Mouse (Mus musculus) myocyte (in vitro differentiated cells): ENCODE measurements around the gene Olfr1120. TPM values are rescaled to one million over a fixed set of nuclear protein-coding genes. Genes with fewer than 3 reads are reported as not detected.
"Not testable (repeated sequence)": the region's sequence is repeated elsewhere in the genome, so short reads cannot be mapped to it uniquely, and the experiment has no call there.

Experiments used
- H3K27me3 ChIP-seq: one replicate; pipeline ENCODE4 v1.6.1; 2011; ENCODE audit not compliant: control insufficient read depth, insufficient read depth, insufficient read length
- H3K36me3 ChIP-seq: one replicate; pipeline ENCODE4 v1.6.1; 2011; ENCODE audit not compliant: control insufficient read depth, insufficient read depth
- H3K4me2 ChIP-seq: one replicate; pipeline ENCODE4 v1.6.1; 2011; ENCODE audit warnings: low read depth, control low read depth
- H3K4me3 ChIP-seq: one replicate; pipeline ENCODE4 v1.5.1; 2011; ENCODE audit warnings: mild to moderate bottlenecking, control low read depth, moderate library complexity
- H3K79me2 ChIP-seq: one replicate; pipeline ENCODE4 v1.6.1; 2011; ENCODE audit not compliant: control insufficient read depth, insufficient read depth
- H3ac ChIP-seq: one replicate; pipeline ENCODE4 v1.6.1; 2011; ENCODE audit not compliant: control insufficient read depth, insufficient read length
- CEBPB ChIP-seq: IDR thresholded peaks from 2 replicates; pipeline ENCODE4 v1.6.1; 2011; ENCODE audit warnings: mild to moderate bottlenecking, moderate library complexity; ENCODE audit not compliant: poor library complexity, insufficient read depth, severe bottlenecking
- E2F4 ChIP-seq: IDR thresholded peaks from one replicate; pipeline ENCODE4 v1.6.1; 2011; ENCODE audit warnings: mild to moderate bottlenecking, control low read depth, moderate library complexity; ENCODE audit not compliant: insufficient read depth
- MAX ChIP-seq: IDR thresholded peaks from one replicate; pipeline ENCODE4 v1.6.1; 2011; ENCODE audit warnings: low read depth, mild to moderate bottlenecking, control low read depth
- MYOD1 ChIP-seq, 3 experiments: IDR thresholded peaks; one replicate each; pipeline ENCODE4 v1.6.1; 2011; ENCODE audit warnings: control low read depth in 2 of 3, low read depth in 2 of 3, mild to moderate bottlenecking in 2 of 3, moderate library complexity in 1 of 3; ENCODE audit not compliant: insufficient read length in 2 of 3, control insufficient read depth in 1 of 3
- MYOG ChIP-seq, 3 experiments: IDR thresholded peaks; one replicate each; pipeline ENCODE4 v1.6.1; 2011; ENCODE audit warnings: control low read depth in 2 of 3, low read depth in 2 of 3, mild to moderate bottlenecking in 2 of 3; ENCODE audit not compliant: insufficient read length in 2 of 3, control insufficient read depth in 1 of 3, insufficient read depth in 1 of 3
- POLR2A ChIP-seq: IDR thresholded peaks from one replicate; pipeline ENCODE4 v1.6.1; 2011; ENCODE audit warnings: low read depth, mild to moderate bottlenecking, control low read depth, moderate library complexity; ENCODE audit not compliant: insufficient read length
- POLR2AphosphoS2 ChIP-seq: IDR thresholded peaks from one replicate; pipeline ENCODE4 v1.6.1; 2011; ENCODE audit warnings: low read depth, control low read depth; ENCODE audit not compliant: insufficient read length
- REST ChIP-seq: IDR thresholded peaks from one replicate; pipeline ENCODE4 v1.6.1; 2011; ENCODE audit warnings: mild to moderate bottlenecking, control low read depth, moderate library complexity; ENCODE audit not compliant: insufficient read depth, insufficient read length
- SRF ChIP-seq: IDR thresholded peaks from one replicate; pipeline ENCODE4 v1.6.1; 2011; ENCODE audit warnings: low read depth; ENCODE audit not compliant: control insufficient read depth, insufficient read length
- TCF12 ChIP-seq: IDR thresholded peaks from one replicate; pipeline ENCODE4 v1.6.1; 2011; ENCODE audit warnings: mild to moderate bottlenecking, control low read depth; ENCODE audit not compliant: poor library complexity, insufficient read depth, severe bottlenecking
- TCF3 ChIP-seq: IDR thresholded peaks from one replicate; pipeline ENCODE4 v1.6.1; 2011; ENCODE audit warnings: low read depth, control low read depth; ENCODE audit not compliant: insufficient read length
- USF1 ChIP-seq: IDR thresholded peaks from one replicate; pipeline ENCODE4 v1.6.1; 2011; ENCODE audit warnings: low read depth, mild to moderate bottlenecking, control low read depth, moderate library complexity
- polyA plus RNA-seq: library from polyadenylated mRNA; unstranded; fragments of >200 nt; fragmentation: generic; extraction: Trizol; gene quantifications from one replicate; pipeline ENCODE4 v1.2.1, GENCODE M21; 2012; ENCODE audit warnings: missing spikeins

Gene Olfr1120
- polyA plus RNA-seq, 1 experiment = not detected

- Histone ChIP-seq H3K4me2 (no peak overlapping the region), H3K36me3 (no peaks in the 10 kb centered on the region), H3K27me3 (no peaks in the 10 kb centered on the region), H3K4me3 (no peak overlapping the region), H3ac (no peak overlapping the region), H3K79me2 (no peaks in the 10 kb centered on the region)
- no peak for TF ChIP-seq REST
- TF ChIP-seq MAX = no peak
- TF ChIP-seq POLR2AphosphoS2 = no peak
- TF ChIP-seq MYOG (IDR thresholded peaks at IDR 0.05; ENCODE audit: control insufficient read depth in 1 of 3, insufficient read depth in 1 of 3, insufficient read length in 2 of 3, low read depth in 2 of 3) = no peak
These were observed 29.3 kb downstream of the Olfr1120 start for GRCm38 (mm10) chr2:87383935-87384334.

DNA sequence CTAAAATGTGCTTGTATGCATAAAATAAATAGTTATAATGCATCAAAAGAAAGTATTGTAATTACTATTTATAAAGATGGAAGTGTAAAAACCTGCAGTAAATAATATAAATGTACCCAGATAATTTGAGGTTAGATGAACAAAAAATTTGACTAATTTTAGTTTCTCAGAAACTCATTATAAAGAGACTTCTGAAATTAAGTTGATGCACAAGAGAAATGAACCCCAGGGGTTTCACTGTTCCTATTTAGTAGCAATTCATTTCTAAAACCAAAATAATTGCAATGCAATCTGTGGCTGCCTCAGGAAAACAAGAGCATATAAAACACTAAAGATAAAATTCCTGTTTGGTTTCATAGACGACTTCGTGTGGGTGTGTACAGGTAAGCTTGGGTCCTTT, 30.9 kb downstream of the Olfr1120 start, which contains the start of gene Olfr1122:
TSS of gene Olfr1122 (plus strand) at position 301 of the 400 bp plus-strand sequence.
- Histone ChIP-seq H3K36me3 (no peaks in the 10 kb centered on the region), H3ac (no peak within 1 kb of the TSS), H3K4me3 (no peak within 1 kb of the TSS), H3K27me3 (no peaks in the 10 kb centered on the region), H3K79me2 (no peaks in the 10 kb centered on the region), H3K4me2 (no peak within 1 kb of the TSS)
- TF ChIP-seq REST (no peak), TCF12 (no peak), TCF3 (no peak), POLR2AphosphoS2 (no peak), MYOG (IDR thresholded peaks at IDR 0.05; ENCODE audit: control insufficient read depth in 1 of 3, insufficient read depth in 1 of 3, insufficient read length in 2 of 3, low read depth in 2 of 3) (no peak), MYOD1 (IDR thresholded peaks at IDR 0.05; ENCODE audit: control insufficient read depth in 1 of 3, insufficient read length in 2 of 3, low read depth in 2 of 3) (no peak), MAX (no peak), USF1 (no peak), POLR2A (no peak), SRF (no peak), CEBPB (no peak), E2F4 (no peak)

DNA sequence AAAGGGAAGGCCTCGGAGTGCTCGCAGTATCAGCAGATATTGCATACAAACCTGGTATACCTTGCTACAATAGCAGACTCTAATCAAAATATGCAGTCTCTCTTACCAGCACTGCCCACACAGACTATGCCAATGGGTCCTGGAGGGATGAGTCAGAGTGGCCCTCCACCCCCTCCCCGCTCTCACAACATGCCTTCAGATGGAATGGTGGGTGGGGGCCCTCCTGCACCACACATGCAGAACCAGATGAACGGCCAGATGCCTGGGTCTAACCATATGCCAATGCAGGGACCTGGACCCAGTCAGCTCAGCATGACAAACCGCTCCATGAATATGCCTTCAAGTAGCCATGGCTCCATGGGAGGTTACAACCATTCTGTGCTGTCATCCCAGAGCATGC, 39.0 kb downstream of the Olfr1120 start:
- not testable (repeated sequence) for H3K4me3 ChIP-seq, H3K36me3 ChIP-seq, H3ac ChIP-seq, H3K27me3 ChIP-seq, H3K4me2 ChIP-seq, H3K79me2 ChIP-seq

DNA sequence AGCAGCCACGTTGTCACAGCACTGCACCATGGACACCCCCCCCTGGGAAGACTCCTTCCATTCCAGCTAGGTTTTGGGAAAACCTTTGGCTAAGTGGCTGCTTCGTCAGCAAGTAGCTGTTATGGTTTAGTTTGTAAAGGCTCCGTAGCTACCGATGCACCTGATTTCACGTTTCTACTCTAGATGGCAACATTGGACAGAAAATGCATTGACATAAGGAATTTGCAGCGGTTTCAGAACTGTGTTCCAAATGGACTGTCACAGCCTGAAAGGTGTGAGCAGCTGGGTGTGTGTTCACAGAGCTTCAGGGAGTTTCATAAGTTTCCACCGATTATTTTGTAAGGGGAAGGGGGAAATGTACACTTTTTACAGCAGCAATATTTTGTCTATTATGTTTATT, 40.1 kb downstream of the Olfr1120 start:
- not testable (repeated sequence) for H3K79me2 ChIP-seq, H3K4me3 ChIP-seq, H3ac ChIP-seq, H3K36me3 ChIP-seq, H3K4me2 ChIP-seq, H3K27me3 ChIP-seq

Other genes starting within 250 kb of the Olfr1120 start
- gene Olfr259, start 240.2 kb upstream of the Olfr1120 start, polyA plus RNA-seq = not detected
- not detected for gene Olfr1110, start 214.5 kb upstream of the Olfr1120 start, polyA plus RNA-seq
- gene Olfr1111, start 202.2 kb upstream of the Olfr1120 start, polyA plus RNA-seq = not detected
- not detected for gene Olfr1112, start 167.0 kb upstream of the Olfr1120 start, polyA plus RNA-seq
- gene Olfr1113, start 145.8 kb upstream of the Olfr1120 start, polyA plus RNA-seq = not detected
- not detected for gene Olfr1115, start 106.8 kb upstream of the Olfr1120 start, polyA plus RNA-seq
- not detected for gene Olfr1116, start 87.3 kb upstream of the Olfr1120 start, polyA plus RNA-seq
- gene Olfr1118, start 47.2 kb upstream of the Olfr1120 start, polyA plus RNA-seq = not detected
- not detected for gene Olfr1121, start 15.1 kb downstream of the Olfr1120 start, polyA plus RNA-seq
- not detected for gene Olfr1122, start 31.0 kb downstream of the Olfr1120 start, polyA plus RNA-seq
- not detected for gene Olfr1123, start 61.8 kb downstream of the Olfr1120 start, polyA plus RNA-seq
- not detected for gene Olfr1124, start 75.5 kb downstream of the Olfr1120 start, polyA plus RNA-seq
- gene Olfr1126, start 99.1 kb downstream of the Olfr1120 start, polyA plus RNA-seq = not detected
- not detected for gene Pramel7, start 142.3 kb downstream of the Olfr1120 start, polyA plus RNA-seq
- gene Pramel6, start 151.8 kb downstream of the Olfr1120 start, polyA plus RNA-seq = not detected
- not detected for gene Olfr153, start 177.0 kb downstream of the Olfr1120 start, polyA plus RNA-seq
- not detected for gene Olfr1128, start 190.7 kb downstream of the Olfr1120 start, polyA plus RNA-seq
- gene Olfr1129, start 219.1 kb downstream of the Olfr1120 start, polyA plus RNA-seq = not detected